Mouse (Mus musculus) myocyte (in vitro differentiated cells): ENCODE data around the gene Cyp4f13. TPM values are rescaled to one million over a fixed set of nuclear protein-coding genes. Genes with fewer than 3 reads are reported as not detected.

Source experiments
- H3K27me3 ChIP-seq: one replicate; pipeline ENCODE4 v1.6.1; 2011; ENCODE audit not compliant: control insufficient read depth, insufficient read depth, insufficient read length
- H3K36me3 ChIP-seq: one replicate; pipeline ENCODE4 v1.6.1; 2011; ENCODE audit not compliant: control insufficient read depth, insufficient read depth
- H3K4me2 ChIP-seq: one replicate; pipeline ENCODE4 v1.6.1; 2011; ENCODE audit warnings: low read depth, control low read depth
- H3K4me3 ChIP-seq: one replicate; pipeline ENCODE4 v1.5.1; 2011; ENCODE audit warnings: mild to moderate bottlenecking, control low read depth, moderate library complexity
- H3K79me2 ChIP-seq: one replicate; pipeline ENCODE4 v1.6.1; 2011; ENCODE audit not compliant: control insufficient read depth, insufficient read depth
- H3ac ChIP-seq: one replicate; pipeline ENCODE4 v1.6.1; 2011; ENCODE audit not compliant: control insufficient read depth, insufficient read length
- CEBPB ChIP-seq: IDR thresholded peaks from 2 replicates; pipeline ENCODE4 v1.6.1; 2011; ENCODE audit warnings: mild to moderate bottlenecking, moderate library complexity; ENCODE audit not compliant: poor library complexity, insufficient read depth, severe bottlenecking
- E2F4 ChIP-seq: IDR thresholded peaks from one replicate; pipeline ENCODE4 v1.6.1; 2011; ENCODE audit warnings: mild to moderate bottlenecking, control low read depth, moderate library complexity; ENCODE audit not compliant: insufficient read depth
- MAX ChIP-seq: IDR thresholded peaks from one replicate; pipeline ENCODE4 v1.6.1; 2011; ENCODE audit warnings: low read depth, mild to moderate bottlenecking, control low read depth
- MYOD1 ChIP-seq, 3 experiments: IDR thresholded peaks; one replicate each; pipeline ENCODE4 v1.6.1; 2011; ENCODE audit warnings: control low read depth in 2 of 3, low read depth in 2 of 3, mild to moderate bottlenecking in 2 of 3, moderate library complexity in 1 of 3; ENCODE audit not compliant: insufficient read length in 2 of 3, control insufficient read depth in 1 of 3
- MYOG ChIP-seq, 3 experiments: IDR thresholded peaks; one replicate each; pipeline ENCODE4 v1.6.1; 2011; ENCODE audit warnings: control low read depth in 2 of 3, low read depth in 2 of 3, mild to moderate bottlenecking in 2 of 3; ENCODE audit not compliant: insufficient read length in 2 of 3, control insufficient read depth in 1 of 3, insufficient read depth in 1 of 3
- POLR2A ChIP-seq: IDR thresholded peaks from one replicate; pipeline ENCODE4 v1.6.1; 2011; ENCODE audit warnings: low read depth, mild to moderate bottlenecking, control low read depth, moderate library complexity; ENCODE audit not compliant: insufficient read length
- POLR2AphosphoS2 ChIP-seq: IDR thresholded peaks from one replicate; pipeline ENCODE4 v1.6.1; 2011; ENCODE audit warnings: low read depth, control low read depth; ENCODE audit not compliant: insufficient read length
- REST ChIP-seq: IDR thresholded peaks from one replicate; pipeline ENCODE4 v1.6.1; 2011; ENCODE audit warnings: mild to moderate bottlenecking, control low read depth, moderate library complexity; ENCODE audit not compliant: insufficient read depth, insufficient read length
- SRF ChIP-seq: IDR thresholded peaks from one replicate; pipeline ENCODE4 v1.6.1; 2011; ENCODE audit warnings: low read depth; ENCODE audit not compliant: control insufficient read depth, insufficient read length
- TCF12 ChIP-seq: IDR thresholded peaks from one replicate; pipeline ENCODE4 v1.6.1; 2011; ENCODE audit warnings: mild to moderate bottlenecking, control low read depth; ENCODE audit not compliant: poor library complexity, insufficient read depth, severe bottlenecking
- TCF3 ChIP-seq: IDR thresholded peaks from one replicate; pipeline ENCODE4 v1.6.1; 2011; ENCODE audit warnings: low read depth, control low read depth; ENCODE audit not compliant: insufficient read length
- USF1 ChIP-seq: IDR thresholded peaks from one replicate; pipeline ENCODE4 v1.6.1; 2011; ENCODE audit warnings: low read depth, mild to moderate bottlenecking, control low read depth, moderate library complexity
- polyA plus RNA-seq: library from polyadenylated mRNA; unstranded; fragments of >200 nt; fragmentation: generic; extraction: Trizol; gene quantifications from one replicate; pipeline ENCODE4 v1.2.1, GENCODE M21; 2012; ENCODE audit warnings: missing spikeins

Gene Cyp4f13
- polyA plus RNA-seq, 1 experiment, result 6.1 TPM

- Histone ChIP-seq H3ac (no peak overlapping the region), H3K27me3 (no peaks in the 10 kb centered on the region), H3K4me2 (no peak overlapping the region), H3K4me3 (no peak overlapping the region), H3K36me3 (no peaks in the 10 kb centered on the region), H3K79me2 (no peaks in the 10 kb centered on the region)
- TF ChIP-seq MYOD1 (IDR thresholded peaks at IDR 0.05; ENCODE audit: control insufficient read depth in 1 of 3, insufficient read length in 2 of 3, low read depth in 2 of 3), result no peak
- TF ChIP-seq TCF3, result no peak
- TF ChIP-seq POLR2A, result no peak
- no peak for TF ChIP-seq MAX
- no peak for TF ChIP-seq POLR2AphosphoS2
- no peak for TF ChIP-seq TCF12
- no peak for TF ChIP-seq E2F4
- TF ChIP-seq USF1, result no peak
- TF ChIP-seq SRF, result no peak
- no peak for TF ChIP-seq REST
- no peak for TF ChIP-seq MYOG (IDR thresholded peaks at IDR 0.05; ENCODE audit: control insufficient read depth in 1 of 3, insufficient read depth in 1 of 3, insufficient read length in 2 of 3, low read depth in 2 of 3)
- TF ChIP-seq CEBPB, result no peak
These were observed 22.4 kb downstream of the Cyp4f13 start for GRCm38 (mm10) chr17:32924658-32925312.

GRCm38 (mm10) chr17:32923681-32924080 lies 23.5 kb downstream of the Cyp4f13 start:
- TF ChIP-seq MYOG (IDR thresholded peaks at IDR 0.05; ENCODE audit: control insufficient read depth in 1 of 3, insufficient read depth in 1 of 3, insufficient read length in 2 of 3, low read depth in 2 of 3) (no peak), SRF (no peak), POLR2A (no peak)
- Histone ChIP-seq H3K36me3 (no peaks in the 10 kb centered on the region), H3K4me2 (no peak overlapping the region), H3K4me3 (no peak overlapping the region), H3K79me2 (no peaks in the 10 kb centered on the region), H3K27me3 (no peaks in the 10 kb centered on the region), H3ac (no peak overlapping the region)

GRCm38 (mm10) chr17:32919123-32919522 lies 28.1 kb downstream of the Cyp4f13 start:
- Histone ChIP-seq H3K4me3 (no peak overlapping the region), H3K36me3 (no peaks in the 10 kb centered on the region), H3K4me2 (no peak overlapping the region), H3K79me2 (no peaks in the 10 kb centered on the region), H3ac (no peak overlapping the region), H3K27me3 (no peaks in the 10 kb centered on the region)
- TF ChIP-seq MYOD1 (IDR thresholded peaks at IDR 0.05; ENCODE audit: control insufficient read depth in 1 of 3, insufficient read length in 2 of 3, low read depth in 2 of 3) (no peak), POLR2A (no peak), USF1 (no peak), REST (no peak), TCF3 (no peak), MAX (no peak), CEBPB (no peak), SRF (no peak), E2F4 (no peak), TCF12 (no peak), POLR2AphosphoS2 (no peak)

- Histone ChIP-seq H3K36me3 (no peaks in the 10 kb centered on the region), H3ac (no peak within 1 kb of the TSS), H3K27me3 (peaks cover under 1% of the 10 kb centered on the region), H3K4me2 (no peak within 1 kb of the TSS), H3K4me3 (no peak within 1 kb of the TSS), H3K79me2 (no peaks in the 10 kb centered on the region)
- no peak for TF ChIP-seq SRF
- TF ChIP-seq REST, result no peak
- no peak for TF ChIP-seq MYOD1 (IDR thresholded peaks at IDR 0.05; ENCODE audit: control insufficient read depth in 1 of 3, insufficient read length in 2 of 3, low read depth in 2 of 3)
- TF ChIP-seq TCF3, result no peak
- no peak for TF ChIP-seq CEBPB
- TF ChIP-seq POLR2A, result no peak
- no peak for TF ChIP-seq E2F4
- no peak for TF ChIP-seq MYOG (IDR thresholded peaks at IDR 0.05; ENCODE audit: control insufficient read depth in 1 of 3, insufficient read depth in 1 of 3, insufficient read length in 2 of 3, low read depth in 2 of 3)
These were observed 30.1 kb downstream of the Cyp4f13 start, which contains the start of gene Cyp4f14 for GRCm38 (mm10) chr17:32917131-32917530. Gene Cyp4f14, minus strand, starts transcription at chr17:32917342.

GRCm38 (mm10) chr17:32916075-32916474 lies 31.1 kb downstream of the Cyp4f13 start:
- Histone ChIP-seq H3K79me2 (no peaks in the 10 kb centered on the region), H3K4me3 (no peak overlapping the region), H3K27me3 (peaks cover 8% of the 10 kb centered on the region), H3ac (no peak overlapping the region), H3K36me3 (no peaks in the 10 kb centered on the region), H3K4me2 (no peak overlapping the region)
- TF ChIP-seq TCF12 (no peak), MYOG (IDR thresholded peaks at IDR 0.05; ENCODE audit: control insufficient read depth in 1 of 3, insufficient read depth in 1 of 3, insufficient read length in 2 of 3, low read depth in 2 of 3) (no peak), REST (no peak), CEBPB (no peak), SRF (no peak), TCF3 (no peak), USF1 (no peak), MAX (no peak), POLR2AphosphoS2 (no peak), POLR2A (no peak), MYOD1 (IDR thresholded peaks at IDR 0.05; ENCODE audit: control insufficient read depth in 1 of 3, insufficient read length in 2 of 3, low read depth in 2 of 3) (no peak), E2F4 (no peak)
